Mouse (Mus musculus) monocyte, adult 2 months (primary cell): ENCODE measurements at regions not wholly inside any gene's neighbourhood (a gene's known extent, or its start where the extent isn't known, plus 50 kb on each side); places are given as distances from the start of the nearest gene placed in this dataset.

ENCODE experiments used
- DNase-seq, 2 experiments: peaks; one replicate each; pipeline ENCODE4 v3.0.0; 2022; ENCODE audit warnings: low spot score in 2 of 2, low read depth in 1 of 2

GRCm38 (mm10) chr15:64434502-64434901, 374.2 kb upstream of the Fam49b start:
- DNase-seq, result no peak

GRCm38 (mm10) chr15:64434908-64435307, 374.6 kb upstream of the Fam49b start:
- DNase-seq, result no peak

GRCm38 (mm10) chr15:64445076-64445475, 372.4 kb upstream of the Gm21798 start:
- DNase-seq, result no peak

- DNase-seq, result no peak
Measured at GRCm38 (mm10) chr15:64446411-64447072, 371.0 kb upstream of the Gm21798 start.

- no peak for DNase-seq
Measured at GRCm38 (mm10) chr15:64447239-64447952, 370.1 kb upstream of the Gm21798 start.

- DNase-seq, result no peak
Measured at GRCm38 (mm10) chr15:64448581-64449140, 368.8 kb upstream of the Gm21798 start.

- no peak for DNase-seq
Measured at GRCm38 (mm10) chr15:64470743-64471142, 346.8 kb upstream of the Gm21798 start.

GRCm38 (mm10) chr15:64471597-64471996, 345.9 kb upstream of the Gm21798 start:
- no peak for DNase-seq

- no peak for DNase-seq
Measured at GRCm38 (mm10) chr15:64474236-64474635, 343.3 kb upstream of the Gm21798 start.

GRCm38 (mm10) chr15:64477131-64477530, 340.4 kb upstream of the Gm21798 start:
- DNase-seq, result no peak

GRCm38 (mm10) chr15:64480625-64481024, 336.9 kb upstream of the Gm21798 start:
- no peak for DNase-seq

GRCm38 (mm10) chr15:64481226-64481625, 336.3 kb upstream of the Gm21798 start:
- no peak for DNase-seq

- DNase-seq, result no peak
Measured at GRCm38 (mm10) chr15:64482960-64483359, 334.5 kb upstream of the Gm21798 start.

GRCm38 (mm10) chr15:64487801-64488200, 329.7 kb upstream of the Gm21798 start:
- no peak for DNase-seq

GRCm38 (mm10) chr15:64500783-64501182, 316.7 kb upstream of the Gm21798 start:
- no peak for DNase-seq

- no peak for DNase-seq
Measured at GRCm38 (mm10) chr15:64501479-64501878, 316.0 kb upstream of the Gm21798 start.

- no peak for DNase-seq
Measured at GRCm38 (mm10) chr15:64504751-64505150, 312.7 kb upstream of the Gm21798 start.

- DNase-seq, result no peak
Measured at GRCm38 (mm10) chr15:64510649-64511048, 306.8 kb upstream of the Gm21798 start.

GRCm38 (mm10) chr15:64511176-64511575, 306.3 kb upstream of the Gm21798 start:
- no peak for DNase-seq

GRCm38 (mm10) chr15:64512615-64513014, 304.9 kb upstream of the Gm21798 start:
- no peak for DNase-seq

GRCm38 (mm10) chr15:64513501-64514097, 303.9 kb upstream of the Gm21798 start:
- DNase-seq, result no peak

- no peak for DNase-seq
Measured at GRCm38 (mm10) chr15:64515179-64515578, 302.3 kb upstream of the Gm21798 start.
